Mouse (Mus musculus) olfactory bulb, adult 2 months (tissue): ENCODE data around the gene Hes7.

Experiments
- CTCF ChIP-seq: fragments of 200-500 bp; IDR thresholded peaks from 2 replicates; pipeline ENCODE4 v1.5.1; 2012; ENCODE audit warnings: low read depth, mild to moderate bottlenecking, low read length, moderate library complexity; ENCODE audit not compliant: insufficient read depth
- POLR2A ChIP-seq: fragments of 200-500 bp; IDR thresholded peaks from 2 replicates; pipeline ENCODE4 v1.6.1; 2012; ENCODE audit warnings: mild to moderate bottlenecking, low read depth, low read length, moderate library complexity; ENCODE audit not compliant: insufficient read depth

DNA sequence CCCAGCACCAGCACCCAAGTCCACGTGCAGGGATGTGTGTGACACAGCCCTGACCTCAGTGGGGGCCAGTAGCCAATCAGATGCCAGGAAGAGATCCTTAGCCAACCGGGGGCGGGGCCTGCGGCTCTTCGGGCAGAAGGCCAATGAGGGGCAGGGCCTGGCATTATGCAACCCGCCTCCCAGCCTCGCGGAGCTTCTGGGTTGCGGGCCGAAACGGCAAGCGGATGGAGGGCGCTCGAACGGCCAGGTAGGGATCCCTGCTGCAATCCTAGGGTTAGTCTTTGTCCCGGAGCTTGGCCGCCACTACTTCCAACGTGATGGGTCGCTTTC is 21.5 kb upstream of the Hes7 start:
- TF ChIP-seq CTCF (no peak), POLR2A (peak; percentile 67)
